Comparison of ENCODE assay signal across 23 mouse cellular contexts in genomic region chr9:123826631-123827030, GRCm38 (mm10). TPM values are rescaled to one million over a fixed set of nuclear protein-coding genes. Genes with fewer than 3 reads are reported as not detected.
"Had no signal": no experiment of that assay in that cellular context is flagged by ENCODE, and none has a peak within 500 bp of the region (broad histone marks: within the 10 kb centered on the region; RNA-seq: fewer than 3 reads in every experiment).

No protein-coding gene starts in this region.

- H3K9me3 ChIP-seq: kidney, embryonic 15.5 days; limb, embryonic 12.5 days; limb, embryonic 15.5 days had no signal

- H3K27ac ChIP-seq: kidney, embryonic 15.5 days; limb, embryonic 12.5 days; limb, embryonic 15.5 days; liver, embryonic 14.5 days had no signal

- H3K4me2 ChIP-seq: kidney, embryonic 15.5 days; limb, embryonic 12.5 days; limb, embryonic 15.5 days; liver, embryonic 11.5 days; midbrain, embryonic 11.5 days had no signal

- ATAC-seq: intestine, postnatal 0 days; liver, postnatal 0 days had no signal

- H3K9ac ChIP-seq: kidney, embryonic 15.5 days; limb, embryonic 12.5 days; limb, embryonic 15.5 days; liver, embryonic 14.5 days; liver, postnatal 0 days had no signal

- H3K27me3 ChIP-seq: kidney, embryonic 15.5 days; limb, embryonic 12.5 days; limb, embryonic 15.5 days had no signal

- DNase-seq: kidney, adult 8-10 months; kidney, postnatal 10 days; kidney, postnatal 36 days; left cerebral cortex, postnatal 4 days; liver, postnatal 0 days; midbrain, embryonic 14.5 days; thymus, adult 2 months; thymus, postnatal 14 days; thymus, postnatal 4 days had no signal

- H3K4me3 ChIP-seq: kidney, embryonic 15.5 days; limb, embryonic 12.5 days; limb, embryonic 15.5 days had no signal

- H3K4me1 ChIP-seq: kidney, embryonic 15.5 days; limb, embryonic 12.5 days; limb, embryonic 15.5 days had no signal

RNA-seq across cellular contexts. Expression of gene Cxcr6, which starts 20.4 kb away (rescaled TPM):
- total RNA-seq: layer of hippocampus, adult 8-10 months; layer of hippocampus, postnatal 14 days; left cerebral cortex, adult 8-10 months; left cerebral cortex, postnatal 14 days; left cerebral cortex, postnatal 4 days; midbrain, postnatal 0 days had no signal

RNA-seq across cellular contexts. Expression of gene Xcr1, which starts 35.2 kb away (rescaled TPM):
- total RNA-seq: layer of hippocampus, adult 8-10 months; layer of hippocampus, postnatal 14 days; left cerebral cortex, adult 8-10 months; left cerebral cortex, postnatal 14 days; left cerebral cortex, postnatal 4 days; midbrain, postnatal 0 days had no signal
- polyA plus RNA-seq: kidney, embryonic 15.5 days; liver, embryonic 11.5 days; midbrain, embryonic 11.5 days; neural tube, embryonic 11.5 days; stomach, embryonic 16.5 days had no signal
